Mouse (Mus musculus) MEL (cell line): ENCODE data around the gene Slamf8. TPM values are rescaled to one million over a fixed set of nuclear protein-coding genes. Genes with fewer than 3 reads are reported as not detected.

Experiments used
- DNase-seq: peaks from one replicate; pipeline ENCODE4 v3.0.0; 2011; ENCODE audit warnings: low read depth, low spot score
- H3K27ac ChIP-seq: 2 replicates; pipeline ENCODE4 v1.5.1; 2012; ENCODE audit warnings: low read depth, mild to moderate bottlenecking, control low read depth, low read length, moderate library complexity; ENCODE audit not compliant: control insufficient read depth
- H3K27me3 ChIP-seq, 2 experiments: fragments of 150-350 bp in 1 of 2; sonication (generic) in 1 of 2; 2 replicates each; pipeline ENCODE4 v1.6.1; 2012; ENCODE audit warnings: low read length in 2 of 2, mild to moderate bottlenecking in 2 of 2, improper control_type of control experiment in 1 of 2, moderate library complexity in 1 of 2; ENCODE audit not compliant: insufficient read depth in 2 of 2, control insufficient read depth in 1 of 2
- H3K36me3 ChIP-seq, 2 experiments: 2 replicates each; pipeline ENCODE4 v1.6.1; 2012 to 2014; ENCODE audit warnings: low read length in 2 of 2, improper control_type of control experiment in 1 of 2, inconsistent platforms in 1 of 2, mild to moderate bottlenecking in 1 of 2; ENCODE audit not compliant: insufficient read depth in 2 of 2, control insufficient read depth in 1 of 2
- H3K4me1 ChIP-seq, 2 experiments: fragments of 150-350 bp in 1 of 2; sonication (generic) in 1 of 2; 2 replicates each; pipeline ENCODE4 v1.6.1; 2012; ENCODE audit warnings: low read length in 2 of 2, improper control_type of control experiment in 1 of 2, mild to moderate bottlenecking in 1 of 2; ENCODE audit not compliant: insufficient read depth in 2 of 2, control insufficient read depth in 1 of 2
- H3K4me3 ChIP-seq, 2 experiments: fragments of 150-350 bp in 1 of 2; sonication (generic) in 1 of 2; 2 replicates each; pipeline ENCODE4 v1.5.1; 2012; ENCODE audit warnings: low read depth in 2 of 2, low read length in 2 of 2, mild to moderate bottlenecking in 2 of 2, moderate library complexity in 2 of 2, control low read depth in 1 of 2, improper control_type of control experiment in 1 of 2; ENCODE audit not compliant: control insufficient read depth in 1 of 2, insufficient read depth in 1 of 2
- H3K79me2 ChIP-seq: 2 replicates; pipeline ENCODE4 v1.6.1; 2012; ENCODE audit warnings: mild to moderate bottlenecking, low read length, moderate library complexity; ENCODE audit not compliant: control insufficient read depth, poor library complexity, insufficient read depth
- H3K9ac ChIP-seq: 2 replicates; pipeline ENCODE4 v1.6.1; 2012; ENCODE audit warnings: low read depth, mild to moderate bottlenecking, control low read depth, low read length, moderate library complexity; ENCODE audit not compliant: control insufficient read depth, poor library complexity, severe bottlenecking
- H3K9me3 ChIP-seq: fragments of 150-350 bp; sonication (generic); replicated peaks from 2 replicates; pipeline ENCODE4 v1.6.1; 2012; ENCODE audit warnings: mild to moderate bottlenecking, low read length, improper control_type of control experiment, moderate library complexity; ENCODE audit not compliant: insufficient read depth
- BHLHE40 ChIP-seq: IDR thresholded peaks from 2 replicates; pipeline ENCODE4 v1.6.1; 2012; ENCODE audit warnings: low read depth, mild to moderate bottlenecking, inconsistent platforms, low read length, improper control_type of control experiment, borderline replicate concordance
- CHD2 ChIP-seq: IDR thresholded peaks from 2 replicates; pipeline ENCODE4 v1.6.1; 2011; ENCODE audit warnings: low read length, improper control_type of control experiment
- CTCF ChIP-seq, 3 experiments: IDR thresholded peaks in 2 of 3; conservative IDR thresholded peaks in 1 of 3; 2 replicates each; pipeline ENCODE4 v1.5.1; 2011 to 2012; ENCODE audit warnings: low read length in 3 of 3, low read depth in 2 of 3, mild to moderate bottlenecking in 2 of 3, improper control_type of control experiment in 1 of 3, inconsistent platforms in 1 of 3, mixed read lengths in 1 of 3, moderate library complexity in 1 of 3; ENCODE audit not compliant: control insufficient read depth in 1 of 3, insufficient read depth in 1 of 3, poor library complexity in 1 of 3, severe bottlenecking in 1 of 3
- EP300 ChIP-seq, 2 experiments: IDR thresholded peaks; 2 replicates each; pipeline ENCODE4 v1.6.1; 2011; ENCODE audit warnings: improper control_type of control experiment in 2 of 2, low read length in 2 of 2, low read depth in 1 of 2, mild to moderate bottlenecking in 1 of 2
- ETS1 ChIP-seq: IDR thresholded peaks from 2 replicates; pipeline ENCODE4 v1.6.1; 2012; ENCODE audit warnings: low read depth, mild to moderate bottlenecking, inconsistent platforms, low read length, improper control_type of control experiment, moderate library complexity
- JUND ChIP-seq: IDR thresholded peaks from 2 replicates; pipeline ENCODE4 v1.6.1; 2011; ENCODE audit warnings: low read depth, mild to moderate bottlenecking, improper control_type of control experiment, low read length
- KAT2A ChIP-seq: conservative IDR thresholded peaks from 2 replicates; pipeline ENCODE4 v1.6.1; 2012; ENCODE audit warnings: low read depth, low read length, improper control_type of control experiment, inconsistent platforms
- MAFK ChIP-seq: IDR thresholded peaks from 2 replicates; pipeline ENCODE4 v1.6.1; 2011; ENCODE audit warnings: low read depth, mild to moderate bottlenecking, low read length, improper control_type of control experiment, borderline replicate concordance
- MEF2A ChIP-seq: IDR thresholded peaks from 2 replicates; pipeline ENCODE4 v1.6.1; 2014; ENCODE audit warnings: low read depth, mild to moderate bottlenecking, inconsistent platforms, low read length, improper control_type of control experiment; ENCODE audit not compliant: poor library complexity, insufficient replicate concordance, severe bottlenecking; ENCODE audit errors: extremely low read depth
- MYB ChIP-seq: IDR thresholded peaks from 2 replicates; pipeline ENCODE4 v1.6.1; 2011; ENCODE audit warnings: mild to moderate bottlenecking, low read depth, low read length, improper control_type of control experiment
- MYC ChIP-seq: IDR thresholded peaks from 2 replicates; pipeline ENCODE4 v1.6.1; 2011; ENCODE audit warnings: low read depth, mild to moderate bottlenecking, low read length, improper control_type of control experiment, moderate library complexity
- NRF1 ChIP-seq: IDR thresholded peaks from 2 replicates; pipeline ENCODE4 v1.6.1; 2014; ENCODE audit warnings: low read depth, mild to moderate bottlenecking, inconsistent platforms, low read length, improper control_type of control experiment, moderate library complexity; ENCODE audit not compliant: poor library complexity, insufficient read depth, severe bottlenecking
- POLR2AphosphoS2 ChIP-seq: IDR thresholded peaks from 2 replicates; pipeline ENCODE4 v1.6.1; 2011; ENCODE audit warnings: low read length, improper control_type of control experiment
- RAD21 ChIP-seq: IDR thresholded peaks from 2 replicates; pipeline ENCODE4 v1.6.1; 2011; ENCODE audit warnings: mild to moderate bottlenecking, low read depth, low read length, improper control_type of control experiment
- TAL1 ChIP-seq: IDR thresholded peaks from 2 replicates; pipeline ENCODE4 v1.6.1; 2012; ENCODE audit warnings: mild to moderate bottlenecking, inconsistent platforms, low read length, moderate library complexity, mixed read lengths
- TBP ChIP-seq: IDR thresholded peaks from 2 replicates; pipeline ENCODE4 v1.8.0; 2011; ENCODE audit warnings: low read depth, low read length, improper control_type of control experiment
- TCF12 ChIP-seq: IDR thresholded peaks from 2 replicates; pipeline ENCODE4 v1.6.1; 2014; ENCODE audit warnings: low read depth, mild to moderate bottlenecking, inconsistent platforms, low read length, improper control_type of control experiment, moderate library complexity
- UBTF ChIP-seq: IDR thresholded peaks from 2 replicates; pipeline ENCODE4 v1.6.1; 2012; ENCODE audit warnings: low read depth, mild to moderate bottlenecking, inconsistent platforms, low read length, improper control_type of control experiment, moderate library complexity, borderline replicate concordance; ENCODE audit not compliant: insufficient read depth
- USF2 ChIP-seq, 2 experiments: IDR thresholded peaks; 2 replicates each; pipeline ENCODE4 v1.6.1; 2011 to 2012; ENCODE audit warnings: improper control_type of control experiment in 2 of 2, low read length in 2 of 2, borderline replicate concordance in 1 of 2, inconsistent platforms in 1 of 2, low read depth in 1 of 2, mild to moderate bottlenecking in 1 of 2; ENCODE audit not compliant: insufficient read depth in 1 of 2
- ZC3H11A ChIP-seq: IDR thresholded peaks from 2 replicates; pipeline ENCODE4 v1.6.1; 2012; ENCODE audit warnings: low read depth, mild to moderate bottlenecking, inconsistent platforms, low read length, improper control_type of control experiment
- ZKSCAN1 ChIP-seq: IDR thresholded peaks from 2 replicates; pipeline ENCODE4 v1.6.1; 2012; ENCODE audit warnings: low read depth, mild to moderate bottlenecking, inconsistent platforms, low read length, improper control_type of control experiment, moderate library complexity
- ZMIZ1 ChIP-seq: IDR thresholded peaks from 2 replicates; pipeline ENCODE4 v1.6.1; 2012; ENCODE audit warnings: low read depth, mild to moderate bottlenecking, inconsistent platforms, low read length, improper control_type of control experiment, moderate library complexity
- ZNF384 ChIP-seq: IDR thresholded peaks from 2 replicates; pipeline ENCODE4 v1.6.1; 2012; ENCODE audit warnings: low read depth, mild to moderate bottlenecking, inconsistent platforms, low read length, improper control_type of control experiment
- polyA plus RNA-seq, 2 experiments: library from polyadenylated mRNA; stranded (reverse) in 1 of 2; unstranded in 1 of 2; fragments of >175 nt in 1 of 2; fragments of >200 nt in 1 of 2; gene quantifications; 2 replicates each; pipeline versions ENCODE4 v1.2.1 to v1.2.4; 2012; ENCODE audit warnings: low replicate concordance in 2 of 2, low read depth in 1 of 2; ENCODE audit not compliant: insufficient read length in 2 of 2, insufficient read depth in 1 of 2, missing spikeins in 1 of 2
- total RNA-seq: library from RNA; depleted of rRNA; stranded (reverse); fragments of 300-350 nt; gene quantifications from 2 replicates; pipeline ENCODE4 v1.2.3, GENCODE M21; 2012; rRNA removed

Slamf8 gene
- total RNA-seq = not detected in 2 replicates
- not detected for polyA plus RNA-seq

- no peak within 1 kb of the TSS for H3K27ac ChIP-seq
- H3K4me3 ChIP-seq = no peak within 1 kb of the TSS
- no peak for DNase-seq
Observed at GRCm38 (mm10) chr1:172590385-172590784, at the start of gene Slamf8. TSS of gene Slamf8 (minus strand) at chr1:172590568.

GRCm38 (mm10) chr1:172638781-172639180 is 48.4 kb upstream of the Slamf8 start:
- no peak overlapping the region for H3K4me3 ChIP-seq
- no peak for TF ChIP-seq JUND
- TF ChIP-seq MYB = no peak
- no peak for TF ChIP-seq ZMIZ1
- no peak for TF ChIP-seq ZC3H11A
- no peak for TF ChIP-seq RAD21
- no peak for TF ChIP-seq UBTF
- no peak for TF ChIP-seq KAT2A
- TF ChIP-seq MYC = no peak
- TF ChIP-seq ZNF384 = no peak
- TF ChIP-seq CTCF (IDR thresholded peaks at IDR 0.05 in 2 of 3, conservative IDR thresholded peaks at IDR 0.05 in 1 of 3; ENCODE audit: control insufficient read depth in 1 of 3, insufficient read depth in 1 of 3, low read depth in 2 of 3, low read length in 3 of 3, poor library complexity in 1 of 3, severe bottlenecking in 1 of 3) = no peak
- no peak for TF ChIP-seq MAFK
- no peak for TF ChIP-seq ETS1
- no peak for TF ChIP-seq MEF2A
- no peak for TF ChIP-seq NRF1
- no peak for TF ChIP-seq BHLHE40
- H3K27ac ChIP-seq = no peak overlapping the region
- H3K27me3 ChIP-seq = peaks cover 4% of the 10 kb centered on the region in 2 experiments
- no peak for DNase-seq
- no peak overlapping the region for H3K9ac ChIP-seq
- H3K4me1 ChIP-seq = peaks cover 0 to 3% of the 10 kb centered on the region in 2 experiments; a peak in 1 of 4 replicates
- H3K9me3 ChIP-seq = no peaks in the 10 kb centered on the region
- H3K36me3 ChIP-seq = no peaks in the 10 kb centered on the region
- H3K79me2 ChIP-seq = no peaks in the 10 kb centered on the region

More at GRCm38 (mm10) chr1:172590385-172590784, at the start of gene Slamf8:
- Histone ChIP-seq H3K9ac (no peak within 1 kb of the TSS), H3K36me3 (no peaks in the 10 kb centered on the region), H3K9me3 (no peaks in the 10 kb centered on the region), H3K27me3 (peaks cover 0 to 7% of the 10 kb centered on the region in 2 experiments; a peak in 2 of 4 replicates), H3K79me2 (no peaks in the 10 kb centered on the region), H3K4me1 (no peaks in the 10 kb centered on the region)
- no peak for TF ChIP-seq USF2 (IDR thresholded peaks at IDR 0.05; ENCODE audit: borderline replicate concordance in 1 of 2, insufficient read depth in 1 of 2, low read depth in 1 of 2, low read length in 2 of 2)
- TF ChIP-seq EP300 (IDR thresholded peaks at IDR 0.05; ENCODE audit: low read depth in 1 of 2, low read length in 2 of 2) = no peak
- no peak for TF ChIP-seq MYC
- no peak for TF ChIP-seq ZKSCAN1
- TF ChIP-seq BHLHE40 = no peak
- TF ChIP-seq POLR2AphosphoS2 = no peak
- TF ChIP-seq ZMIZ1 = no peak
- TF ChIP-seq TBP = no peak
- no peak for TF ChIP-seq TAL1
- no peak for TF ChIP-seq TCF12
- no peak for TF ChIP-seq MEF2A
- no peak for TF ChIP-seq CHD2
- TF ChIP-seq ZC3H11A = no peak
- TF ChIP-seq KAT2A = no peak
- TF ChIP-seq RAD21 = no peak
